Mouse (Mus musculus) kidney, adult 2 months (tissue): ENCODE measurements around the gene Gm45140. TPM values are rescaled to one million over a fixed set of nuclear protein-coding genes. Genes with fewer than 3 reads are reported as not detected.
A peak's percentile ranks its signal among the peaks of the same experiment; 100 is the strongest.

Source experiments
- DNase-seq: peaks from one replicate; pipeline ENCODE4 v3.0.0; 2021
- H3K27ac ChIP-seq: fragments of 200-500 bp; 2 replicates; pipeline ENCODE4 v1.5.1; 2012; ENCODE audit warnings: low read depth, low read length, control low read depth, inconsistent platforms; ENCODE audit not compliant: insufficient read depth
- H3K27me3 ChIP-seq: fragments of 200-500 bp; replicated peaks from 2 replicates; pipeline ENCODE4 v1.6.1; 2012; ENCODE audit warnings: mild to moderate bottlenecking, moderate library complexity, low read length, inconsistent platforms; ENCODE audit not compliant: control insufficient read depth, insufficient read depth
- H3K36me3 ChIP-seq: fragments of 200-500 bp; 2 replicates; pipeline ENCODE4 v1.6.1; 2012; ENCODE audit warnings: mild to moderate bottlenecking, moderate library complexity, low read length, inconsistent platforms; ENCODE audit not compliant: control insufficient read depth, insufficient read depth
- H3K4me1 ChIP-seq: fragments of 200-500 bp; 2 replicates; pipeline ENCODE4 v1.6.1; 2011; ENCODE audit warnings: low read length; ENCODE audit not compliant: control insufficient read depth, insufficient read depth
- H3K4me3 ChIP-seq: fragments of 200-500 bp; 2 replicates; pipeline ENCODE4 v1.5.1; 2011; ENCODE audit warnings: mild to moderate bottlenecking, low read depth, low read length, control low read depth; ENCODE audit not compliant: insufficient read depth
- CTCF ChIP-seq: fragments of 200-500 bp; conservative IDR thresholded peaks from 2 replicates; pipeline ENCODE4 v1.5.1; 2011; ENCODE audit warnings: low read depth, mild to moderate bottlenecking, control low read depth, low read length, moderate library complexity, mixed read lengths; ENCODE audit not compliant: insufficient read depth, insufficient read length
- POLR2A ChIP-seq: fragments of 200-500 bp; IDR thresholded peaks from one replicate; pipeline ENCODE4 v1.6.1; 2011; ENCODE audit warnings: low read depth, low read length, control low read depth
- WGBS: fragments of 180-500 bp; shearing (Covaris S2); methylation state at CpG from one replicate; pipeline ENCODE4 v1.1.7; 2018; 5-methylcytosine and 5-hydroxymethylcytosine counted together
- polyA plus RNA-seq: library from polyadenylated mRNA; depleted of rRNA; stranded (reverse); fragments of >200 nt; gene quantifications from 2 replicates; pipeline ENCODE4 v1.2.3, GENCODE M21; 2012

Gm45140 gene
- polyA plus RNA-seq, 1 experiment = 0.77 TPM

DNA sequence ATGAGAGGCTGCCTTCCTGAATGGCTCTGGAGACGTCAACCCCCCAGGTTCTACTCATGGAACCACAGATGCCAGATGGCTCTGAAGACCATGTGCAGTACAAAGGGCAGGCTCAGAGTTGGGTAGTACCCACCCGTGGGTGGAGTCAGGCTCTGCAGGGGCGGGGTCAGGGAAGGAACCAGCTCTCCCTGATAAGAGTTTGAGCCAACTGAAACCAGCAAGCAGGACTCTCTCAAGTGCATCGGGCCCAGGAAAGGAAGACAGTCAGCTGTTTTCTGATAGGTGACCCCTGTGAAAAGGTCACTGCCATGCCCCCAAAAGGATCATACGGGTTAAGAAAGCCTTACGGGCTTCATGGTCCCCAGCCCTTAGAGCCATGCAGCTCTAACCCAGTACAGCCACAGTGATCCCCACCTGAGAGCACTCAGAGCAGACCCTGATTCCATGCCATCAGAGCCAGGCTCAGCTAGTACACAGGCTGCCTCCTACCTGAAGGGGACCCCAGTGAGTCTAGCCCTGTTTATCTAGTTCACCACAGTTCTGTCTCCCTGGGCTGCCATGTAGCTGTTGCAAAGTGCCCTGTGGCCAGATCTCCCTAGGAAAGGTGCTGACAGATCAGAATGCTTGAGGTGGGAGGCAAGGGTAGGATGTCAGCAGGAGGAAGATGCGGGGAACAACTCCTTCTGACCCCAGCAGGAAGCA lies 44.7 kb downstream of the Gm45140 start:
- Histone ChIP-seq H3K4me3 (no peak overlapping the region), H3K27ac (no peak overlapping the region)
- peak; percentile 33 for DNase-seq

DNA sequence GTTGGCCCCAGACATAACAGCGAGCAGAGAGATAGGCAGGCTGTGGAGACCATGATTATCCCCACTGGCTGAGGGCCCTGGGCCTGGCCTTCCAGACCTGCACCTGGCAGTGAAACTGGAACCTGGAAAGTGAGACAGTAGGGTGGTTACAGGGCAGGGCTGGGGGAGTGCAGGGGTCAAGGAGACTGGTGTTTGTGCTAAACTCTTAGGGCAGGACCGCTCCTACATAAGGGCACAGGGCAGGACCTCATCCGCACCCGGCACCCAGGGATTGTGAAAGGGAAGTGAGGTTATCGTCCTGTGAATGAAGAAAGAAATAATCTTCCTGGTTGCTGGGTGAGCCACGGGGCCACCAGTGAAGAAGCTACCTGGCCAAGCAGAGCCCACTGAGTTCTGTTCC lies 45.8 kb downstream of the Gm45140 start:
- H3K27ac ChIP-seq = no peak overlapping the region
- WGBS = 77% methylated on average over 6 of the region's 6 CpGs
- TF ChIP-seq POLR2A (no peak), CTCF (no peak)
- no peaks in the 10 kb centered on the region for H3K27me3 ChIP-seq
- H3K4me3 ChIP-seq = no peak overlapping the region
- H3K36me3 ChIP-seq = no peaks in the 10 kb centered on the region; the same call in 1 of the 2 replicates
- H3K4me1 ChIP-seq = 0 out of 2 replicates have a peak, but pooled peaks cover 2% of the 10 kb centered on the region
- no peak for DNase-seq

More for the DNA sequence above, 44.7 kb downstream of the Gm45140 start:
- Histone ChIP-seq H3K27me3 (no peaks in the 10 kb centered on the region), H3K36me3 (no peaks in the 10 kb centered on the region; the same call in 1 of the 2 replicates), H3K4me1 (0 out of 2 replicates have a peak, but pooled peaks cover 2% of the 10 kb centered on the region)
- TF ChIP-seq POLR2A (no peak), CTCF (no peak)
- 54% methylated on average over 7 of the region's 7 CpGs for WGBS

DNA sequence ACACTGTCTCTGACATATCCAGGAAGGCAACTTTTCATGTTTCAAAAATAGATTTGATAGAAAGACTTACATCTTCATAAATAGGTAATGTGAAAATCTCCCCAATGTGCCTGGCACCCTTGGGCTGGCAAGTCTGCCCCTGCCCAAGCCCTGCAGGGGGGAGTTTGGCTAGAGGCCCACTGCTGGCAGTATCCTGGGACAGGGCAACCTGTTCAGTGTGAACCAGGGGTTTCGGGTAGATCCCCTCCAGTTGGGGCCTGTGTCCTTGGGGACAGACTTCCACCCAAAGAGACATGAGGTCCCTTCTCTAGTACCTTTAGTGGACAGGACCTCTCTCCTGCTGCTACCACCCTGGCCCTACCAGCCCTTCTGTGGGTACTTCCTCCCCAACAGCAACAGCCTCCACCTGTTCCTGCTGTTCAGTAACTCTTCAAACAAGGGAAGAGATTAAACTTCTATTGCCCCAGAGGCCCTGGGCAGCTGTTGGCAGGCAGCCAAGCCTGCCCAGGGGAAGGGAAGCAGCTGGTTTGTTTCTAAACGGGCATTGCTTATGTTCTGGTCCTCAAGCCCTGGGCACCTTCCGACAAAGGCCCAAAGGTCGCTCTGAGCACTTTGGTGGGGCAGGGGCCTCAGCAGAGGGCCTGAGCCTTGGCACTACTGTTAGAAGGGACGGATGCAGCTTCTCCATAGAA lies 46.6 kb downstream of the Gm45140 start:
- Histone ChIP-seq H3K27me3 (no peaks in the 10 kb centered on the region), H3K27ac (no peak overlapping the region), H3K4me3 (no peak overlapping the region), H3K4me1 (0 out of 2 replicates have a peak, but pooled peaks cover 2% of the 10 kb centered on the region), H3K36me3 (no peaks in the 10 kb centered on the region; the same call in 1 of the 2 replicates)
- TF ChIP-seq CTCF (no peak), POLR2A (no peak)
- peak; percentile 75 for DNase-seq
- WGBS = 29% methylated on average over 5 of the region's 5 CpGs

DNA sequence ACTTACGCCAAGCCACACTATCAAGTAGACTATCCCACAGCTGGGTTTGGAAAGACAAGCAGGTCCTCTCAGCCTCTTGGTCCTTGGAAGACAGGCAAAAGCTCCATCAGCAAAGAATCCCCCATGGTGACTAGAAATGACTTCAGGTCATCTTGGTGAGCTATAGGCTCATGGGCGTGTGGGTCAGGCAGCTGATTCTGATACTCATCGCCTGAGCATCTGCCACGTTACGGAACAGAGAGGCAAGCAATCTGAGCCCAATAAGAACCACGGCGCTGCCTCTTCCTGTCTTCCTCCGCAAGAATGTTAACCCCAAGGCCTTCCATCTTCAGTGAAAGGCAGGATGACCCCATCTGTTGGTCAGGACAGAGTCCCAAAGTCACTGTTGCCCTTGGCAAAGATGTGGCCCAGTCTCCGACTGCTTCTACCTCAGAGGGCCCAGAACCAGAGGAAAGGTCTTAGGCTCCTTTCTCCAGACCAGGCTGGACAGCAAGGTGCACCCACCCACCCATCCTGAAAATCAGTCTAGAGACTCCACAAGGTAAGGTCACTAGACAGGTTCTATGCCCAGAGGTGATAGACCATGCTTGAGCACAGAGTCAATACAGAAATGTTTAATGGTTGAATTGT lies 47.2 kb downstream of the Gm45140 start:
- TF ChIP-seq CTCF (no peak), POLR2A (no peak)
- 85% methylated on average over 9 of the region's 9 CpGs for WGBS

DNA sequence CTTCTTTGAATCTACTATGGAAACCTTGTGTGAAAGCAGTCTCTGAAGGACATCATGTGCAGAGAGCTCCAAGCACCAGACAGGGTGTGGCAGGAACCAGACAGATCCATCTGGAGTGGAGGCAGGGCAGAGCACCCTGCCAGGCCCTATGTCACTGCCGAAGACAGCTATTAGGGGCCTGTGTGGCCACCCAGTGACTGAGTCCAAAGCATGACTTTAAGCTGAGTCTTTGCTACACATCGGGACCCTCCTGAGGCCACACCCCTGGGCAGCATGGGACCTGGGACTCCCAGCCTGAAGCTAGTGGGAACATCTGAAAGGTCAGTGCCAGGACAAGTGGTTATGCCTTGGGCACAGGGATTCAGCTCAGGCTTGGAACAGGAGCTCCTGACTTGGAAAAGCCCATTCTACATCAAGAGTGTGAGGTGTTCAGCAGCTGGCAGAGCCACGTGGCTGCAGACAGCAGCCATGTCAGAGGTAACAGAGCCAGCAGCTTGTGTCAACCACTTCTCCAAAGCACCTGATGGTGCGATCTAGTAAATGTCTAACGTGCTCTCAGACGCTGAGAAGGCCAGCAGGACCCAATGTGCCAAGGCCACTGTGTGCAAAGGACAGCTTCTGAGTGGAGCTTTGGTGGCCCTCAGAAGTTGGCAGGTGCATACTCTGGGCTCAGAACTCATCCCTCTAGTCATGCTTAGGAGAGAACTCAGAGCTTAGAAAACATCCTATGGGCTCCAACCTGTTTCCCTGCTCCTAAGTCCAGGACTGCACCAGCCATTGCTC lies 48.3 kb downstream of the Gm45140 start:
- WGBS = 74% methylated on average over 6 of the region's 6 CpGs
- no peak for DNase-seq
- Histone ChIP-seq H3K27ac (no peak overlapping the region), H3K27me3 (no peaks in the 10 kb centered on the region), H3K36me3 (no peaks in the 10 kb centered on the region), H3K4me3 (no peak overlapping the region), H3K4me1 (0 out of 2 replicates have a peak, but pooled peaks cover 2% of the 10 kb centered on the region)
- TF ChIP-seq CTCF = no peak
- TF ChIP-seq POLR2A = no peak

More for the DNA sequence above, 47.2 kb downstream of the Gm45140 start:
- Histone ChIP-seq H3K27ac (no peak overlapping the region), H3K4me1 (0 out of 2 replicates have a peak, but pooled peaks cover 2% of the 10 kb centered on the region), H3K36me3 (no peaks in the 10 kb centered on the region; the same call in 1 of the 2 replicates), H3K27me3 (no peaks in the 10 kb centered on the region), H3K4me3 (no peak overlapping the region)
- no peak for DNase-seq

DNA sequence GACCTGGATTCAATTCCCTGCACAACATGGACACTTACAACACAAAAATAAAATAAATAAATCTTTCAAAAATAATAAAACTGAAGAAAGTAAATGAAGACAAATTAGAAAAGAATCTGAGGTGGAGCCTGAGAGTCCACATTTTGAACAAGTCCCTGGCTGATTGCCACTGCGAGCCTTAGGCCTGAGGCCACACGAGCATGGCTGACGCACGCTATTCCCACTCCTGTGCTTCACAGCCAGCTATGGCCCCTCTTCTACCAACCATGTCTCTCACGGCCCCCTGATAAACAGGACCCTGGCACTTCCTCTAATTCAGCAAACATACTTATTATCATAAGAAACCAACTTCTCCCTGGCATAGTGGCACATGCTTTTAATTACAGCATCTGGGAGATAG lies 49.0 kb downstream of the Gm45140 start:
- no peak for DNase-seq
- Histone ChIP-seq H3K27ac (no peak overlapping the region), H3K27me3 (no peaks in the 10 kb centered on the region), H3K4me3 (no peak overlapping the region), H3K4me1 (0 out of 2 replicates have a peak, but pooled peaks cover 2% of the 10 kb centered on the region), H3K36me3 (no peaks in the 10 kb centered on the region)
- 86% methylated on average over 5 of the region's 5 CpGs for WGBS
- no peak for TF ChIP-seq CTCF
- no peak for TF ChIP-seq POLR2A
